Mouse (Mus musculus): ENCODE results near the gene H2-T24. TPM values are rescaled to one million over a fixed set of nuclear protein-coding genes. Genes with fewer than 3 reads are reported as not detected.
"Not testable (repeated sequence)": the region's sequence is repeated elsewhere in the genome, so short reads cannot be mapped to it uniquely, and the experiment has no call there.

Gene H2-T24
- polyA plus RNA-seq, 1 experiment from 2014 or later, result 0.31 TPM

DNA sequence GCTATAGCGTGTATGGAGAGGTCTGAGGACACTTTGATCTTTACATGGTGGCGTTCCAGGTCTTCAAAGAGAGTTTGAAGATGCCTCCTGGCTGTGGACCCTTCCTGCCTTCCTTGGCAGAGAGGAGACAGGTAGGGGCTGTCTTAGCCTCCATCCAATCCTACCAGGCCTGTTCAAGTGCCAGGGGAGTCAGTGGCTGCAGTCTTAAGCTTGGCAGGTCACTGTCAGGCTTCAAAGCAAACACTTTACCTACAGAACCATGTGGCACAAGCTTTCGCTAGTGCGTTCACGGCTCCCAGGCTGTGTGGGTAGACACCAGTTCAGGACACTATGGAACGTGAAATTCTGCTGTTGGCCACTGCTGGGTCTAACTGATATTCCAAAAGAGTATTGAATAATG, 2.6 kb upstream of the H2-T24 start:
- POLR2A ChIA-PET, result no interaction called here
- in situ Hi-C loops (cut with MboI; ENCODE audit: low pct_unique_long_range_greater_than_20kb), result no loop called here
- H3K27me3 ChIP-seq, result no peaks in the 10 kb centered on the region
- DNase-seq (ENCODE audit: low read depth, low spot score) (no peak), ATAC-seq (no peak)
- TF ChIP-seq CTCF (IDR thresholded peaks at IDR 0.05), result no peak
- CTCF ChIA-PET, result interaction anchor here (3.0 kb wide), 1 partner anchor 26 kb away, joined by 8 read pairs; no protein-coding TSS in a partner anchor

DNA sequence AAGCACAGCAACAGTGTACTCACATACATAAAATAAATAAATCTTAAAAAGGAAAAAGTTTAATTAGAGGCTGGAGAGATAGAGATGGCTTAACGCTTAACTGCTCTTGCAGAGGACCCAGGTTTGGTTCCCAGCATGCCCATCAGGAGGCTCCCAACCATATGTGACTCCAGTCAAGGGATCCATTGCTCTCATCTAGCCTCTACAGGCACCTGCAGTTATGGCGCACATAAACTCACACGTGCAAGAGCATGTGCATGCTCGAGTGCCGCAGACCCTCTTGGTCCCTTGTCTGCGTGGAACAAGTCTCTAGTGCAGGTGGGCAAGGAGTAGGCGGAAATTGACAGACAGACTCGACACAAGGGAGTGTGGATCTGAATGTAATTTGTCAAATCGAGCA, 1.7 kb upstream of the H2-T24 start:
- TF ChIP-seq CTCF (IDR thresholded peaks at IDR 0.05), result no peak
- no peak for DNase-seq (ENCODE audit: low read depth, low spot score)
- CTCF ChIA-PET, result interaction anchor here (1.6 to 4.4 kb wide), 2 partner anchors 20 to 39 kb away, joined by 4 to 44 read pairs; no protein-coding TSS in a partner anchor
- in situ Hi-C loops (cut with MboI; ENCODE audit: low pct_unique_long_range_greater_than_20kb), result no loop called here
- no peaks in the 10 kb centered on the region for H3K27me3 ChIP-seq
- ATAC-seq, result no peak
- POLR2A ChIA-PET, result no interaction called here

DNA sequence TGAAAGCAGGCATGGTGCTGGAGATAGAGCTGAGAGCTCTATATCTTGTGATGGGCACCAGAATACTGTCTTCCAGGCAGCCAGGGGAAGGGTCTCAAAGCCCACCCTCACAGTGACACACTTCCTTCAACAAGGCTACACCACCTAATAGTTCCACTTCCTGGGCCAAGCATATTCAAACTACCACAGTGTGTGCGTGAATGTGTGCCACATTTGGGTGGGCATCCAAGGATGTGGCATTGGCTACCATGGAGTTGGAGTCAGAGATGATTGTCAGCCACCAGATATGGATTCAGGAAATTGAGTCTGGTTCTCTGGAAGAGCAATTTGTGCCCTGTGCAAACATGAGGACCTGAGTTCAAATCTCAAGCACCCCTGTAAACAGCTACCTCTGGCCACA, 949 bp upstream of the H2-T24 start:
- TF ChIP-seq CTCF (IDR thresholded peaks at IDR 0.05), result no peak
- DNase-seq (ENCODE audit: low read depth, low spot score) (no peak), ATAC-seq (no peak)
- H3K27me3 ChIP-seq, result no peaks in the 10 kb centered on the region
- ChIA-PET POLR2A (no interaction called here), CTCF (interaction anchor here (1.3 to 4.4 kb wide), 5 partner anchors 10 to 40 kb away, joined by 3 to 44 read pairs (median 5); no protein-coding TSS in a partner anchor)
- in situ Hi-C loops (cut with MboI; ENCODE audit: low pct_unique_long_range_greater_than_20kb), result no loop called here

DNA sequence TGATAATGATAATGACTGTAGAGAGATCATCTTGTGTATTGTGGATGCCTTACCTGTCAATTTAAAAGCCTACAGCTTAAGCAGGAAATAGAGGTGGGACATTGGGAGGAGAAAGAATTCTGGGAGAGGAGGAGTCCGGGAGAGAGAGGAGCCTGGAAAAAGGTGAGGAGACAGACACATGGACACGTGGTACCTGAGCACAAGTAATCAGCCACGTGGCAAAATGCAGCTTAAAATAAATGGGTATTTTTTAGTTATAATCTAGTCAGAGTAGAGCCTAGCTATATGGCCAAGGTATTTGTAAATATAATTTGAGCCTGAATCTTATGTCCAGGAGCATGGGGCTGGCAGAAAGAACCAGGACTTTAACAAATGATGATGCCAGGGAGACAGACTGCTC, 841 bp downstream of the H2-T24 start:
- ATAC-seq, result no peak
- in situ Hi-C loops (cut with MboI; ENCODE audit: low pct_unique_long_range_greater_than_20kb), result no loop called here
- no peak for DNase-seq (ENCODE audit: low read depth, low spot score)
- POLR2A ChIA-PET, result interaction anchor here (2.9 kb wide), 1 partner anchor 14 kb away, joined by 9 read pairs; no protein-coding TSS in a partner anchor
- TF ChIP-seq CTCF (IDR thresholded peaks at IDR 0.05), result no peak
- CTCF ChIA-PET, result interaction anchor here (0.8 to 4.4 kb wide), 4 partner anchors 15 to 26 kb away, joined by 3 to 44 read pairs (median 4); no protein-coding TSS in a partner anchor
- H3K27me3 ChIP-seq, result no peaks in the 10 kb centered on the region

DNA sequence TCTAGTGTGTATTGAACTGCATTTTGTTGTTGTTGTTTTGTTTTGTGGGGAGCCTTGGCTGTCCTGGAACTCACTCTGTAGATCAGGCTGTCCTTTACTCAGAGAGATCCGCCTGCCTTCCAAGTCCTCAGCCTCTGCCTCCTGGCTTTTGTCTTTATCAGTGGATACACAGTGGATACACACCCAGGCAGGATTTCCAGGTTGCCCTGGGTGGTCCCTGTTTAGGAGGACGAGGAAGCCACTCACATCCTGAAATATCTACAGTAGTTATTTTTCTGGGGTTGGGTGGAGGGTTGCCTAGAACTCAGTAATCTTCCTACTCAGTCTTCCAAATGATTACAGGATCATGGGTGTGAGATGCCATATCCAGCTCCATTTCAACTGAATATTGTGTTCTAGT, 1.4 kb downstream of the H2-T24 start:
- no peak for TF ChIP-seq CTCF (IDR thresholded peaks at IDR 0.05)
- no peaks in the 10 kb centered on the region for H3K27me3 ChIP-seq
- CTCF ChIA-PET, result interaction anchor here (4.4 kb wide), 1 partner anchor 17 kb away, joined by 44 read pairs; no protein-coding TSS in a partner anchor
- ATAC-seq (no peak), DNase-seq (ENCODE audit: low read depth, low spot score) (no peak)
- in situ Hi-C loops (cut with MboI; ENCODE audit: low pct_unique_long_range_greater_than_20kb), result no loop called here
- POLR2A ChIA-PET, result interaction anchor here (2.9 kb wide), 1 partner anchor 13 kb away, joined by 9 read pairs; no protein-coding TSS in a partner anchor

DNA sequence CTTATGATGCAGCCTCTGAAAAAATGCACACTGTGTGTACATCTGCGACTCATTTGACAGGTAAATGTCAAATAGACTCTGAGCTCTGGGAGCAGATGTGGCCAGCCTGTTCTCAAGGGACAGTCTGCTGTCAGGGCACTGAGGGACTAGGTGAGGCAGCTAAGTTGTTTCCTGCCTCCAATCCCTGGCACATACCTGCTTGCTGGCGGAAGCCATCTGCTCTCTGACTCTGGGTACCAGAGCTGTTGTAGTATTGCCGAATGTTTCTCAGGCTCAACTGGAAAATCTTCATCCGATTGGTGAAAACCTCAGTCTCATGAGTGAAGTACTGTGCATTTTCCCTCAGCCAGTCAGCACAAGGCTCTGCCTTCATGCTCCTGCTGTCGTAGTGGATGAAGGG, 3.3 kb downstream of the H2-T24 start:
- CTCF ChIA-PET, result interaction anchor here (1.6 kb wide), 1 partner anchor 20 kb away, joined by 7 read pairs; no protein-coding TSS in a partner anchor
- in situ Hi-C loops (cut with MboI; ENCODE audit: low pct_unique_long_range_greater_than_20kb), result no loop called here
- ATAC-seq (no peak), DNase-seq (ENCODE audit: low read depth, low spot score) (no peak)
- no peaks in the 10 kb centered on the region for H3K27me3 ChIP-seq
- no peak for TF ChIP-seq CTCF (IDR thresholded peaks at IDR 0.05)
- POLR2A ChIA-PET, result no interaction called here

DNA sequence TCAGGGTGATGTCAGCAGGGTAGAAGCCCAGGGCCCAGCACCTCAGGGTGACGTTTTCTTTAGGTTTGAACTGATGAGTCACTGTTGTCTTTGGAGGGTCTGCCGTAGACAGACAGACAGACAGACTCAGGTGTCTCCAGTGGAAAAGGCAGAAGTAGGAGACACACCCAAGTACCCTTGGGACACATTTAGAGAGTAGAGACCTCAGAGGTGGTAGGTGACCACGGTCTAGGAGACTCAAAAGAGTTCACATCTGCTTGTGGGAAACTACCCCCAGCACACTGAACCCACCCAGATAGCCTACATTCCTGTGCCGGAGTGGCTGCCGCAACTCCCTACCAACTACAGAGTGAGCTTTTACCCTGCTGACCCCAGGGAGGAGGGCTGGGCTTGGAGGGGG, 5.4 kb downstream of the H2-T24 start:
- TF ChIP-seq CTCF (IDR thresholded peaks at IDR 0.05), result no peak
- ChIA-PET POLR2A (no interaction called here), CTCF (no interaction called here)
- ATAC-seq, result no peak
- no peaks in the 10 kb centered on the region for H3K27me3 ChIP-seq
- no peak for DNase-seq (ENCODE audit: low read depth, low spot score)
- in situ Hi-C loops (cut with MboI; ENCODE audit: low pct_unique_long_range_greater_than_20kb), result no loop called here

DNA sequence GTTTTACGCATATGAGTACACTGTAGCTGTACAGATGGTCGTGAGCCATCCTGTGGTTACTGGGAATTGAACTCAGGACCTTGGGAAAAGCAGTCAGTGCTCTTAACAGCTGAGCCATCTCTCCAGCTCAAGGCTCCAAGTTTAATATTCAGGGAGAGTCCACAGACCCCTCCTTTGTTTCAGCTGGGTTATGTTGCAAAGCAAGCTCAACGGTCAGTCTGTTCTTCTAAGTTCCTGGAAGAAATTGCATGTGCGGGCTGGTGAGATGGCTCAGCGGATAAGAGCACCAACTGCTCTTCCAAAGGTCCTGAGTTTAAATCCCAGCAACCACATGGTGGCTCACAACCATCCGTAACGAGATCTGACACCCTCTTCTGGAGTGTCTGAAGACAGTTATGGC, 16.0 kb downstream of the H2-T24 start:
- POLR2A ChIA-PET; H3K27me3 ChIP-seq; ATAC-seq; DNase-seq (ENCODE audit: low read depth, low spot score); in situ Hi-C loops (cut with MboI; ENCODE audit: low pct_unique_long_range_greater_than_20kb): not testable (repeated sequence)
- CTCF ChIA-PET, result interaction anchor here (1.2 to 8.5 kb wide), 4 partner anchors 11 to 19 kb away, joined by 3 to 44 read pairs (median 8); partner anchors contain the start of gene H2-T24

DNA sequence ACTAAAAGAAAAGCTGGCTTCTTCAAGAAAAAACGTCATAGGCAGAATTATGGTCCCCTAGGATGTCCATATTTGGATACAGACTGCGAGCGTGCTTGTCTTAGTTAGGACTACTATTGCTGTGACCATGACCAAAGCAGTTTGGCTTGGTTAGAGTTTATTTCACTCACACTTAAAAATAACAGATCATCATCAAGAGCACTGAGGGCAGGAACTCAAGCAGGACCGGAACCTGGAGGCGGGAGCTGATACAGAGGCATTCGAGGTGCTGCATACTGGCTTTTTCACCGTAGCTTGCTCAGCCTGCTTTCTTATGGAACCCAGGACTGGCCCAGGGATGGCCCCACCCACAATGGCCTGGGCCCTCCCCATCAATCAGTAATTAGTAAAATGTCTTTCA, 17.0 kb downstream of the H2-T24 start:
- ATAC-seq, result no peak
- in situ Hi-C loops (cut with MboI; ENCODE audit: low pct_unique_long_range_greater_than_20kb), result no loop called here
- CTCF ChIA-PET, result interaction anchor here (1.2 to 8.5 kb wide), 5 partner anchors 9 to 58 kb away, joined by 3 to 44 read pairs (median 6); partner anchors contain the start of gene H2-T24
- no peak for TF ChIP-seq CTCF (IDR thresholded peaks at IDR 0.05)
- POLR2A ChIA-PET, result no interaction called here
- no peak for DNase-seq (ENCODE audit: low read depth, low spot score)
- H3K27me3 ChIP-seq, result no peaks in the 10 kb centered on the region

DNA sequence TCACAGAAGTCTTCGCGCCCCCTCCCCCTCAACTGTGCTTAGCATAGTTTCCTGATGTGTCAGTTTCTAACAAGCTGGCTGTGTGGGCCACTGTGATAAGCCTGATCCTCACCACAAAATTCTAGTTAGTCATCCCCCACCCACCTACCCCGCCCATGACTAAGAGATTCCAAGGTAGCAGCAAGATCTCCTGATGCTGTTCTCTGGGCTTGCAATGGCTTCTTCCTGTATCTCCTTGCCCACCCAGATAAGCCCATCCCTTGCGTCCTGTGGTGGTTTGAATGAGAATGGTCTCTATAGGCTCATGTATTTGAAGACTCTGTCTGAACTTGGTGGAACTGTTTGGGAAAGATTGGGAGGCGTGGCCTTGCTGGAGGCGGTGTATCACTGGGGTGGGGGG, 18.4 kb downstream of the H2-T24 start:
- POLR2A ChIA-PET, result no interaction called here
- no peak for TF ChIP-seq CTCF (IDR thresholded peaks at IDR 0.05)
- DNase-seq (ENCODE audit: low read depth, low spot score), result no peak
- in situ Hi-C loops (cut with MboI; ENCODE audit: low pct_unique_long_range_greater_than_20kb), result no loop called here
- H3K27me3 ChIP-seq, result no peaks in the 10 kb centered on the region
- peak; percentile 44 for ATAC-seq
- CTCF ChIA-PET, result interaction anchor here (1.8 to 8.5 kb wide), 4 partner anchors 8 to 29 kb away, joined by 6 to 44 read pairs (median 11); partner anchors contain the start of genes H2-T23 and H2-T24

DNA sequence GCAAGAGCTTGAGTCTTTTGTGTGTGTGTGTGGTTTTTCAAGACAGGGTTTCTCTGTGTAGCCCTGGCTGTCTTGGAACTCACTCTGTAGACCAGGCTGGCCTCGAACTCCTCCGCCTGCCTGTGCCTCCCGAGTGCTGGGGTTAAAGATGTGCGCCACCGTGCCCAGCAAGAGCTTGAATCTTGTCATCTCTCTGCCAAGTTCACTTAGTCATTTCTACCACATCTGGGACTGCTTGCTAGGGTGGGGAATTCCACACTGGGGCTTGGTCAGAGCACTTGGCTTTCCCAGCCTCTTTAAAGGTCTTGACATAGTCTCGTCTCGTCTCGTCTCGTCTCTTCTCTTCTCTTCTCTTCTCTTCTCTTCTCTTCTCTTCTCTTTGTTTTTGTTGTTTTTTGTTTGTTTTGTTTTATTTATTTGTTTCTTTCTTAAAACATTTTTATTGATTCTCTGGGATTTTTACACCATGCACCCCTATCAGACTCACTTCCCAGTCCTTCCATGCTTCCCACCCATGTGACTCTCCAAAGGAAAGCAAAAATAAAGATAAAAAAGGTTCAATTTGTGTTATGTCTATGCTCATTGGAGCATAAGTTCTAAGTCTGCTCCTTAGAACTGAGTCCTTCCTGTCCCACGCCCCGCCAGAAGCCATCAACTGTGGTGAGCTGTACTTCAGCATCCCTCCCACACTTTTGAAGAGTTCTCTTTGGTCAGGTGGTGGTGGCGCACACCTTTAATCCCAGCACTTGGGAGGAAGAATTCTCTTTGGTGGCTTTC, 19.1 kb downstream of the H2-T24 start:
- ChIA-PET POLR2A (no interaction called here), CTCF (interaction anchor here (0.9 to 8.5 kb wide), 4 partner anchors 18 to 59 kb away, joined by 3 to 44 read pairs (median 8); partner anchors contain the start of genes H2-T23 and H2-T24)
- DNase-seq (ENCODE audit: low read depth, low spot score), result no peak
- peak; percentile 42 for ATAC-seq
- in situ Hi-C loops (cut with MboI; ENCODE audit: low pct_unique_long_range_greater_than_20kb), result no loop called here
- no peaks in the 10 kb centered on the region for H3K27me3 ChIP-seq
- no peak for TF ChIP-seq CTCF (IDR thresholded peaks at IDR 0.05)

All from Patski (cell line).